Mouse (Mus musculus): Measurements from ENCODE around the gene Gm11757. TPM values are rescaled to one million over a fixed set of nuclear protein-coding genes. Genes with fewer than 3 reads are reported as not detected.
"Not testable (repeated sequence)": the region's sequence is repeated elsewhere in the genome, so short reads cannot be mapped to it uniquely, and the experiment has no call there.

Gm11757 gene
- not detected for total RNA-seq (2021)

DNA sequence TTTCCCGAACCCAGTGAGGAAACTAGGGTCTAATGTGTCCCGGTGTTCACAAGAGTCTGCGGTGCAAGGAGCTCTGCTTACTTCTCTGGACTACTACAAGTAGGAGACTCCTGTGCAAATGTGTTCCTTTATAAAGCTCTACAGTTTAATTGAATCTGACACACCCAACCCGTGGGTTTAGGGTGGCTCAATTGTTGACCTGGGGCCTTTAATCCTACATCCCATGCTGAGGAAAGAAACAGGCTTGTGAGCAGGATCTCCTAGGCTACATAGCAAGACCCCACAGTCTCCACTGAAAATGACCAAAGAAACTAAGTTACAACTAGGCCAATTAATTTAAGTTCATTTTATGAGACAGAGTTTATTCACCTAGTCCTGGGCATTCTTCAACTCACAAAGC lies at the start of gene Gm11757:
Gm11757 (minus strand) TSS at position 101 of the 400 bp plus-strand sequence.
- DNase-seq: not testable (repeated sequence)

DNA sequence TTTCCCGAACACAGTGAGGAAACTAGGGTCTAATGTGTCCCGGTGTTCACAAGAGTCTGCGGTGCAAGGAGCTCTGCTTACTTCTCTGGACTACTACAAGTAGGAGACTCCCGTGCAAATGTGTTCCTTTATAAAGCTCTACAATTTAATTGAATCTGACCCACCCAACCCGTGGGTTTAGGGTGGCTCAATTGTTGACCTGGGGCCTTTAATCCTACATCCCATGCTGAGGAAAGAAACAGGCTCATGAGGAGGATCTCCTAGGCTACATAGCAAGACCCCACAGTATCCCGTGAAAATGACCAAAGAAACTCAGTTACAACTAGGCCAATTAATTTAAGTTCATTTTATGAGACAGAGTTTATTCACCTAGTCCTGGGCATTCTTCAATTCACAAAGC lies 29.7 kb upstream of the Gm11757 start, which contains the start of gene Gm11756:
Gm11756 (minus strand) TSS at position 101 of the 400 bp plus-strand sequence.
- not testable (repeated sequence) for DNase-seq

DNA sequence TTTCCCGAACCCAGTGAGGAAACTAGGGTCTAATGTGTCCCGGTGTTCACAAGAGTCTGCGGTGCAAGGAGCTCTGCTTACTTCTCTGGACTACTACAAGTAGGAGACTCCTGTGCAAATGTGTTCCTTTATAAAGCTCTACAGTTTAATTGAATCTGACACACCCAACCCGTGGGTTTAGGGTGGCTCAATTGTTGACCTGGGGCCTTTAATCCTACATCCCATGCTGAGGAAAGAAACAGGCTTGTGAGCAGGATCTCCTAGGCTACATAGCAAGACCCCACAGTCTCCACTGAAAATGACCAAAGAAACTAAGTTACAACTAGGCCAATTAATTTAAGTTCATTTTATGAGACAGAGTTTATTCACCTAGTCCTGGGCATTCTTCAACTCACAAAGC lies 14.9 kb upstream of the Gm11757 start, which contains the start of gene Gm13871:
Gm13871 (minus strand) TSS at position 101 of the 400 bp plus-strand sequence.
- DNase-seq: not testable (repeated sequence)

DNA sequence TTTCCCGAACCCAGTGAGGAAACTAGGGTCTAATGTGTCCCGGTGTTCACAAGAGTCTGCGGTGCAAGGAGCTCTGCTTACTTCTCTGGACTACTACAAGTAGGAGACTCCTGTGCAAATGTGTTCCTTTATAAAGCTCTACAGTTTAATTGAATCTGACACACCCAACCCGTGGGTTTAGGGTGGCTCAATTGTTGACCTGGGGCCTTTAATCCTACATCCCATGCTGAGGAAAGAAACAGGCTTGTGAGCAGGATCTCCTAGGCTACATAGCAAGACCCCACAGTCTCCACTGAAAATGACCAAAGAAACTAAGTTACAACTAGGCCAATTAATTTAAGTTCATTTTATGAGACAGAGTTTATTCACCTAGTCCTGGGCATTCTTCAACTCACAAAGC lies 14.7 kb downstream of the Gm11757 start, which contains the start of gene Gm11758:
Gm11758 (minus strand) TSS at position 101 of the 400 bp plus-strand sequence.
- DNase-seq: not testable (repeated sequence)

Other genes with a start within 250 kb of the Gm11757 start
- not detected for gene Gm11239, start 222.8 kb downstream of the Gm11757 start, total RNA-seq (2021)
- gene Gm428, start 207.6 kb downstream of the Gm11757 start, total RNA-seq (2021): not detected
- under 1 TPM in 1 of 2 experiments, not detected in 1; 0.08 TPM for gene Rasef, start 100.1 kb downstream of the Gm11757 start, total RNA-seq (2021)
- not detected for gene Gm11758, start 14.8 kb downstream of the Gm11757 start, total RNA-seq (2021)
- not detected for gene Gm13871, start 14.8 kb upstream of the Gm11757 start, total RNA-seq (2021)
- gene Gm11756, start 29.6 kb upstream of the Gm11757 start, total RNA-seq (2021): not detected
- not detected for gene 2310002L09Rik, start 59.7 kb upstream of the Gm11757 start, total RNA-seq (2021)
- 1 to 10 TPM; 3.3 to 3.9 TPM for gene Frmd3, start 122.3 kb upstream of the Gm11757 start, total RNA-seq (2021)

Data from layer of hippocampus, postnatal 36 days (tissue).